Mouse (Mus musculus) left cerebral cortex, postnatal 25 days (tissue): ENCODE results near the gene Trem2. TPM values are rescaled to one million over a fixed set of nuclear protein-coding genes. Genes with fewer than 3 reads are reported as not detected.

Experiments used
- DNase-seq, 2 experiments: peaks; one replicate each; pipeline ENCODE4 v3.0.0; 2022; ENCODE audit warnings: low spot score in 2 of 2, mixed read lengths in 1 of 2
- intact Hi-C: fragments of 180-260 bp; cut with DNase I; formaldehyde crosslinking; loops from one replicate; pipeline ENCODE4 v1.15.1; 2025
- total RNA-seq, 2 experiments: library from RNA; stranded (reverse); gene quantifications; 2 replicates each; pipeline ENCODE4 v1.2.3; 2021

Gene Trem2
- total RNA-seq, 2 experiments from 2014 or later, result 8.1 to 13.8 TPM

GRCm38 (mm10) chr17:48389442-48389841 is 43.2 kb downstream of the Trem2 start:
- intact Hi-C loops, result no loop called here
- DNase-seq, result no peak

- intact Hi-C loops, result loop anchor here (5.0 kb wide), 2 partner anchors 64 to 114 kb away; no protein-coding TSS in a partner anchor
These were observed 45.2 kb downstream of the Trem2 start for GRCm38 (mm10) chr17:48391446-48391845.

DNA sequence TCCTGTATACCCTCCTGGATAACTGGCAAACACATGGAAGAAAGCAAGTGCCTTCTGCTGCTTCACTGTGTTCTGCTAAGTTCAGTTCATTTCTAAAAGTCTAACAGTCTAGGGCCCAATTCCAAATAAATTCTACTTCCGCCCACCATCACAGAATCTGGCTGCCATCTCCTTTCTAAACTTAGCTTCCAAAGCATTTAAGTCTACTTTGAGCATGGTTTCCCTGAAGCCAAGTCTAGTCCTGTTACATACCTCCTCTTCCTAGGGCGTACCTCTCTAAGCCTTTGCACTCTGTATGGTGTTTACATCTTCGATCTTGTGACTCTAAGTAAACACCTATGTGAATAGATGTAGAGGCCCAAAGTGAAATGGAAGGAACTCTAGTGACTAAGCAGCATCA is 46.4 kb downstream of the Trem2 start:
- intact Hi-C loops, result loop anchor here (1.0 to 5.0 kb wide), 3 partner anchors 19 to 115 kb away; no protein-coding TSS in a partner anchor
- peak; percentile 56 to 94 for DNase-seq

More at GRCm38 (mm10) chr17:48391446-48391845, 45.2 kb downstream of the Trem2 start:
- DNase-seq, result no peak

GRCm38 (mm10) chr17:48401710-48402109 is 55.5 kb downstream of the Trem2 start:
- no peak for DNase-seq
- intact Hi-C loops, result loop anchor here (10.0 kb wide), 1 partner anchor 527 kb away; no protein-coding TSS in a partner anchor

GRCm38 (mm10) chr17:48402751-48403150 is 56.5 kb downstream of the Trem2 start:
- no peak for DNase-seq
- intact Hi-C loops, result loop anchor here (10.0 kb wide), 1 partner anchor 528 kb away; no protein-coding TSS in a partner anchor

Other genes starting within 250 kb of the Trem2 start
- gene 9830107B12Rik, start 200.1 kb upstream of the Trem2 start, total RNA-seq, result not detected
- not detected for gene A530064D06Rik, start 179.1 kb upstream of the Trem2 start, total RNA-seq
- gene Trem1, start 113.6 kb upstream of the Trem2 start, total RNA-seq, result not detected
- under 1 TPM; 0.34 to 0.37 TPM for gene Trem3, start 98.6 kb upstream of the Trem2 start, total RNA-seq
- gene Treml4, start 82.1 kb upstream of the Trem2 start, total RNA-seq, result not detected
- under 1 TPM; 0.18 to 0.57 TPM for gene Treml2, start 46.9 kb upstream of the Trem2 start, total RNA-seq
- under 1 TPM; 0.07 to 0.11 TPM for gene B430306N03Rik, start 30.3 kb upstream of the Trem2 start, total RNA-seq
- gene Treml1, start 13.5 kb downstream of the Trem2 start, total RNA-seq, result not detected
- gene Nfya, start 63.5 kb downstream of the Trem2 start, total RNA-seq, result 10 to 100 TPM; 27.5 to 31.8 TPM
- 1 to 10 TPM; 7.8 to 9.5 TPM for gene Oard1, start 63.6 kb downstream of the Trem2 start, total RNA-seq
- not detected for gene Apobec2, start 86.5 kb downstream of the Trem2 start, total RNA-seq
- not detected for gene Tspo2, start 105.1 kb downstream of the Trem2 start, total RNA-seq
- gene Unc5cl, start 108.5 kb downstream of the Trem2 start, total RNA-seq, result under 1 TPM; 0.11 to 0.27 TPM